Mouse (Mus musculus) embryonic fibroblast, embryonic 13.5 days (primary cell): ENCODE data around the gene Cltb. TPM values are rescaled to one million over a fixed set of nuclear protein-coding genes. Genes with fewer than 3 reads are reported as not detected.
A peak's percentile ranks its signal among the peaks of the same experiment; 100 is the strongest.
"Not testable (repeated sequence)": the region's sequence is repeated elsewhere in the genome, so short reads cannot be mapped to it uniquely, and the experiment has no call there.

Experiments
- H3K27ac ChIP-seq: 2 replicates; pipeline ENCODE4 v1.5.1; 2012; ENCODE audit warnings: low read length, control low read depth, inconsistent platforms; ENCODE audit not compliant: insufficient read depth
- H3K4me1 ChIP-seq: 2 replicates; pipeline ENCODE4 v1.6.1; 2011; ENCODE audit warnings: low read length; ENCODE audit not compliant: control insufficient read depth, insufficient read depth
- H3K4me3 ChIP-seq: 2 replicates; pipeline ENCODE4 v1.5.1; 2011; ENCODE audit warnings: mild to moderate bottlenecking, control low read depth, low read length; ENCODE audit not compliant: insufficient read depth
- CTCF ChIP-seq: IDR thresholded peaks from 2 replicates; pipeline ENCODE4 v1.5.1; 2011; ENCODE audit warnings: mild to moderate bottlenecking, control low read depth, low read length, moderate library complexity, borderline replicate concordance; ENCODE audit not compliant: insufficient read depth
- POLR2A ChIP-seq: IDR thresholded peaks from 2 replicates; pipeline ENCODE4 v1.6.1; 2011; ENCODE audit warnings: low read depth, mild to moderate bottlenecking, control low read depth, low read length, moderate library complexity
- polyA plus RNA-seq: library from polyadenylated mRNA; stranded (reverse); fragments of >200 nt; gene quantifications from 2 replicates; pipeline ENCODE4 v1.2.4, GENCODE M21; 2011; ENCODE audit warnings: low read depth; ENCODE audit not compliant: missing spikeins, insufficient read length

The Cltb gene
- polyA plus RNA-seq, 1 experiment, result 44.8 TPM

DNA sequence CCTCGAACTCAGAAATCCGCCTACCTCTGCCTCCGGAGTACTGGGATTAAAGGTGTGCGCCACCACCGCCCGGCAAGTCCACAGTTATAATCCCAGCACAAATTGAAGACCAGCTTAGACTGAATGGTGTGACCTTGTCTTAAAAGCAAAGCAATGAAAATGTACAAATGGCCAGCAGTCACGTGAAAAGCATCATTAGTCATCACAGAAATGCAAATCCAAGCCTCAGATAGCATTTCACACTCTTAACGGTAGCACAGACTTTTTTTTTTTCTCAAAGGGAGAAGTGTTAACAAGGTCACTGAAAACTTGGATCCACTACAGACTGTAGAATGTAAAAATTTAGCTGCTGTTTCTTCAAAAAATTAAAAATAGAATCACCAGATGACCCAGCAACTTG is 5.2 kb upstream of the Cltb start:
- Histone ChIP-seq H3K4me3 (no peak overlapping the region), H3K4me1 (no peaks in the 10 kb centered on the region), H3K27ac (no peak overlapping the region)
- TF ChIP-seq CTCF (no peak), POLR2A (no peak)

DNA sequence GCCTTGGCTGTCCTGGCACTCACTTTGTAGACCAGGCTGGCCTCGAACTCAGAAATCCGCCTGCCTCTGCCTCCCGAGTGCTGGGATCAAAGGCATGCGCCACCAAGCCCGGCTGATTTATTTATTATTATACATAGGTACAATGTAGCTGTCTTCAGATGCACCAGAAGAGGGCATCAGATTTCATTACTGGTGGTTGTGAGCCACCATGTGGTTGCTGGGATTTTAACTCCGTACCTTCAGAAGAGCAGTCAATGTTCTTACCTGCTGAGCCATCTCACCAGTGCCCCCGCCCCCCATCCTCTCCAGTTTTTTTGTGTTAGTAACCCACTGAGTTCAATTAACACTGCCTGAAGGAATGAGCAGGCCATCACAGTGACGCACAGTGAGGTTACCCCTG is 2.0 kb upstream of the Cltb start:
- not testable (repeated sequence) for H3K27ac ChIP-seq, H3K4me1 ChIP-seq, H3K4me3 ChIP-seq

DNA sequence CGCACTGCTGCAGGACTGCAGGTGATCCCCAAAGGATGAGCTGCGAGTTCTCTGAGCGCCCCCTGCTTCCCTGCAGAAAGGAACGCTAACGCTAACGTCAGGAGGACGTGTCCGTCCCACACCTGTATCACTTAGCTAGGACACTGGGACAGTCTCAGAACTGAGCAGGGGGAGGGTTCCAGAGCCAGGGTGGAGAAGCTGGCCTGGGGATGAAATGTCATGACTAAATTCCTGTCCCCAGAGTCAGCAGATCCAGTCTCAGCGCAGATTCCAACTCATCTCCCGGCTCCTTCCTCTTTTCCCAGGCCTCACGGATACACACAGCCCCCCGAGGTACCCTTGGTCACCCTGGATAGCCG is 552 bp downstream of the Cltb start:
- Histone ChIP-seq H3K27ac (peak overlapping the region; percentile 44; the same call in 1 of the 2 replicates), H3K4me1 (peaks cover 14% of the 10 kb centered on the region)
- TF ChIP-seq CTCF (no peak), POLR2A (no peak)

DNA sequence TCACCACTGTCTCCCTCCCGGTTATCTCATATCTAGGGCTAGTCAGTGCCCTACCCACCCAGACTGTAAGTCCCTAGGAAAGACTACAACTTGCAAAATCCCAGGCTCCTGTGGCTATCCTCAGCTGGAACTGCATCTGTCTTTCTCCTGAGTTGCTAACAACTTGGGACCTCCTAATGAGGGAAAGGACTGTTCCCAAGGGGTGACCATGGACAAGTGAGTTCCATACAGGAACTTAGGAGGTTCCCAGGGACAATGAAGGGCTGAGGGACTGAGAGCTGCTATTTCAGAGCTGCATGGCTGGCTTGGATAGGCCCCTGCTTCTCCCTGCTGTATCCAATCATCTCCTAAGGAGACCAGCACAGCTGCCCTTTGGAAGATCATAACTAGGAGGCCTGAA is 1.8 kb downstream of the Cltb start:
- Histone ChIP-seq H3K4me3 (no peak overlapping the region), H3K4me1 (peaks cover 18% of the 10 kb centered on the region), H3K27ac (peak overlapping the region; percentile 39)
- TF ChIP-seq CTCF (no peak), POLR2A (no peak)

More for the DNA sequence above, 552 bp downstream of the Cltb start:
- H3K4me3 ChIP-seq, result peak overlapping the region; percentile 83

DNA sequence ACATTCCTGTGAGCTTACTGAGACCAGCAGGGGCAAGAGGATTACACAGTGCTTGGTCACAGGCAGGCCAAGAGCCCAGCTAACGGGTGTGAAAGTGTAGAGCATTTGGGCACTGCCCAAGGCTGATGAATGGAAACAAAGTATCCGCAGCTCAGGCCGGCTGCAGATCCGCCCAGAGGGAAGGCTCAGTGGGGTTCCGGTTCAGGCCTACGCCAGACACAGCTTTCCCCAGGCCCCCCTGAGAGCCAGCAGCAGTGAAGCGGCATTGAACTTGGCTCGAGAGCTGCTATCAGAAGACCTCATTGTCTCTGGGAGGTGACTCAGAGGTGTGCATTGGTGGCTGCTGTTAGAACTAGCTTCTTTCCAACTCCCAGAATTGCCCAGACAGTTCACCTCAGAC is 2.5 kb downstream of the Cltb start:
- TF ChIP-seq POLR2A (no peak), CTCF (no peak)
- no peak overlapping the region for H3K4me3 ChIP-seq
- peaks cover 18% of the 10 kb centered on the region for H3K4me1 ChIP-seq
- H3K27ac ChIP-seq, result peak overlapping the region; percentile 39

DNA sequence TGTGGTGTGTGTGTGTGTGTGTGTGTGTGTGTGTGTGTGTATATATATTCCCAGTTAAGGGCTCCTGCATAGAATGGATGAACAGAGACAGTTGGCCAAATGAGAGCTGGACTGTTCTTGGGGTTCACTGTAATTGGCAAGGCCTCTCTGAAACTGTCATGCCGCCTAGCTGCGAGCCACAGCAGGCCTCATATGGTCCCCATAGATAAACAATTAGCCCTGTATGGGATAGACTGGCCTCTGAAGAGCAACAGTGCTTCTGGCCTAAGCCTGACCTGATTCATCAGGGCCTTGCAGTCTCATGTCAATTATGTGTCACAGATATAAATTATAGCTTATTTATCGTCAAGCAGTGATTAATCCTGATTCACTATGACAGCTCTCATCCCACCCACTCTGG is 3.1 kb downstream of the Cltb start:
- TF ChIP-seq POLR2A (no peak), CTCF (no peak)
- Histone ChIP-seq H3K4me3 (no peak overlapping the region), H3K27ac (peak overlapping the region; percentile 32; the same call in 1 of the 2 replicates), H3K4me1 (peaks cover 18% of the 10 kb centered on the region)

DNA sequence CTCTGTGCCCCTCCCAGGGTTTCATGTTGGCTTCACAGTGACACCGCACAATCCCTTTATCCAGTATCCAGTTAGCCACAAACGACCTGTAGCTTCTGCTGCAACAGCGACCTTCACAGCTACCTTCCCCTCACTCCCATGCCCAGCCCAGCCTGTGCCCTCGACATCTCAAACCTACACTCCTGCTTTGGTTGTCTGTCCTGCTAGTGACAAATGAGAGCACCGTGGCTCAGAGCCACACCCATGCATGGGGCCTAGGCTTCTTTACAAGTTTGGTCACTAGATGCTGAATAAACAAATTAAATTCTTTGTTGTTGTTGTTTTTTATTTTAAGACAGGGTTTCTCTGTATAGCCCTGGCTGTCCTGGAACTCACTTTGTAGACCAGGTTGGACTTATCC is 3.9 kb downstream of the Cltb start:
- H3K27ac ChIP-seq, result no peak overlapping the region
- TF ChIP-seq POLR2A (no peak), CTCF (no peak)
- H3K4me1 ChIP-seq, result peaks cover 18% of the 10 kb centered on the region
- no peak overlapping the region for H3K4me3 ChIP-seq

DNA sequence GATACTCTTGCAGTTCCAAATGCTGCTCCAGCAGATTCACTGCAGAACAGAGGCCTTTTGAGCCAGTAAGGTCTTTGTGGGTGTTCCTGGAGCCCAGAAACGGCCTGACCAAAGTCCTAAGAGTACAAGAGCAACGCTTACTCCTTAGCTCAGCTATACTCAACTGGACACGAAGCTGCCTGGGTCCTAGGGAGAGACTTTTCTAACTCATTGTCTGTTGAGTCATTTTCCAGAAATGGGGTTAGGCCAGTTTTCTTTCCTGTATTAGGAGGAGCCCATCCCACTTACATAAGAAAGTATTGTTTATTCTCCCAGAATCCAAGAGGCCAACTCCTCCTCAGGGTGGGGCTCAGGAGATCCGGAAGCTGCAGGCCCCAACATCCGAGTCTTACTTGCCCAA is 5.7 kb downstream of the Cltb start:
- no peak for TF ChIP-seq CTCF
- 0 out of 2 replicates have a peak, but pooled peaks have one; percentile 11 for TF ChIP-seq POLR2A

DNA sequence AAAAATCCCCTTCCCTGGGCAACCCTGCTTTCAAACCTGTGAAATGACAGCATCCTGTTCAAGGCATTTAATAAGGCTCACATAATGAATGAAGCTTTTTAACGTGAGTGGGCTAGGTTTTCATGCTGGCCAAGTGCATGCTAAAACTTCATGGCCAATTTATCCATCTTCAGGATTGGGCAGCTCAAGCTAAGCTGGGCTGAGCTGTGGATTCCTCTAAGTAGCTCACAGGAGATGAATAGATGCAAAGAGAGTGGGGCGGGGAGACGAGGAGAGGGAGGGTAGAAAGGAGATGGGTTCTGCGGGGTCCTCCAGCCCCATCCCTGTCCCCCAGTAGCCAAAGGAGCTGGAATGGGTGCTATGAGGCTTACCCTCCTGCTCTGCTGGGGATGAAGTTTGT is 6.9 kb downstream of the Cltb start:
- no peak for TF ChIP-seq POLR2A
- TF ChIP-seq CTCF, result no peak
- Histone ChIP-seq H3K4me1 (peaks cover 16% of the 10 kb centered on the region), H3K27ac (no peak overlapping the region), H3K4me3 (no peak overlapping the region)

More for the DNA sequence above, 5.7 kb downstream of the Cltb start:
- peak overlapping the region; percentile 28; the same call in 1 of the 2 replicates for H3K27ac ChIP-seq
- H3K4me3 ChIP-seq, result no peak overlapping the region
- H3K4me1 ChIP-seq, result peaks cover 18% of the 10 kb centered on the region

DNA sequence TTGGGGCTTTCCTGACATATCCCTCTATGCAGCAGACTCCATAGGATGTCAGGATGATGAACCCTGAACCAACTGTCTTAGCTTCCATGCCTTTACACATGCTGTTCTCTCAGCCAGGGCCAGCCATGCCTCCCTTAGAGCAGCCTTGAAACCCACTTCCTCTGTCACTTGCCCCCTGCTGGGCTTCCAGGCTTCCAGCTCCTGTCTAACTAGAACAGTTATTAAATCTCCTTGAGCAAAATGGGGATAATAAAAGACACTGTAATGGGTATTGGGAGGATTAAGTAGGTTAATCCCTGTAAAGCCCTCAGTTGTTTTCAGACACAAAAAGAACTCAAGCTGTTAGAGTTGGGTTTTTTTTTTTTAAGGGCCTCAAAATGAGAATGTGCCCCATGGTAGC is 7.6 kb downstream of the Cltb start:
- Histone ChIP-seq H3K27ac (no peak overlapping the region), H3K4me3 (no peak overlapping the region), H3K4me1 (peaks cover 12% of the 10 kb centered on the region)
- TF ChIP-seq CTCF (no peak), POLR2A (no peak)

DNA sequence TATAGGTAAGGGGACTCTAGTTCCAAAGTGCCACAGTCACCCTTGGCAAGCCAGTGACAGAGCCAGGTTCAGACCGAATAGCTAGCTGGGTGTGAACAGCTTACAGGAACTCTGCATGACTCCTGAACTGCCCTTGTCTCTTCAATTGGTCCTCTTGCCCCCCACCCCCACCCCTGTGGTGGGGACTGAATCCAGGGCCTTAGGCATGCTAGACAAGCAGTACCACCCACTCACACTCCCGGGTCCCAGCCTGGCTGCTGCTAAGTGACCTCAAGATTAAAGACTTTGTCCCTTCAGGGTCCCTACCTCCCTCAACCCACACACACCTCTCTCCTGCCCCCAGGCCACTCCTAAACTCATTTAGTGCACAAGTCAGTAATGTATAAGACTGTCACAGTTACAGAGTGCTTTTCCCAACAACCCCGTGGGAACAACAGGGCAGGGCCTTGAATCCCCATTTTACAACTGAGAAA is 8.5 kb downstream of the Cltb start:
- Histone ChIP-seq H3K4me3 (no peak overlapping the region), H3K27ac (no peak overlapping the region), H3K4me1 (peaks cover 8% of the 10 kb centered on the region; the same call in 1 of the 2 replicates)
- TF ChIP-seq POLR2A, result no peak
- TF ChIP-seq CTCF, result no peak
